Mouse (Mus musculus) CH12.LX (cell line): ENCODE measurements around the gene Znfx1.

ENCODE experiments used
- CTCF ChIP-seq, 2 experiments: IDR thresholded peaks in 1 of 2; conservative IDR thresholded peaks in 1 of 2; 2 replicates each; pipeline ENCODE4 v1.5.1; 2011 to 2012; ENCODE audit warnings: low read depth in 2 of 2, low read length in 2 of 2, improper control_type of control experiment in 1 of 2, inconsistent platforms in 1 of 2, mild to moderate bottlenecking in 1 of 2, moderate library complexity in 1 of 2
- EP300 ChIP-seq: IDR thresholded peaks from 2 replicates; pipeline ENCODE4 v1.6.1; 2011; ENCODE audit warnings: low read length, improper control_type of control experiment
- MAFK ChIP-seq: IDR thresholded peaks from 2 replicates; pipeline ENCODE4 v1.6.1; 2011; ENCODE audit warnings: low read length, improper control_type of control experiment; ENCODE audit not compliant: insufficient replicate concordance
- MAZ ChIP-seq: IDR thresholded peaks from 2 replicates; pipeline ENCODE4 v1.6.1; 2012; ENCODE audit warnings: low read depth, mild to moderate bottlenecking, inconsistent platforms, low read length, improper control_type of control experiment, moderate library complexity
- POLR2A ChIP-seq: IDR thresholded peaks from 2 replicates; pipeline ENCODE4 v1.6.1; 2011; ENCODE audit warnings: low read depth, mild to moderate bottlenecking, improper control_type of control experiment, low read length
- RCOR1 ChIP-seq: conservative IDR thresholded peaks from 2 replicates; pipeline ENCODE4 v1.6.1; 2012; ENCODE audit warnings: low read depth, mild to moderate bottlenecking, inconsistent platforms, low read length, improper control_type of control experiment
- UBTF ChIP-seq: IDR thresholded peaks from 2 replicates; pipeline ENCODE4 v1.6.1; 2012; ENCODE audit warnings: low read depth, mild to moderate bottlenecking, inconsistent platforms, low read length, improper control_type of control experiment, moderate library complexity
- USF1 ChIP-seq: IDR thresholded peaks from 2 replicates; pipeline ENCODE4 v1.6.1; 2014; ENCODE audit warnings: low read depth, mild to moderate bottlenecking, inconsistent platforms, low read length, improper control_type of control experiment
- USF2 ChIP-seq: conservative IDR thresholded peaks from 2 replicates; pipeline ENCODE4 v1.6.1; 2011; ENCODE audit warnings: low read depth, low read length, improper control_type of control experiment
- ZKSCAN1 ChIP-seq: IDR thresholded peaks from 2 replicates; pipeline ENCODE4 v1.6.1; 2012; ENCODE audit warnings: low read depth, inconsistent platforms, low read length, improper control_type of control experiment, borderline replicate concordance

GRCm38 (mm10) chr2:167038716-167039115, 24.1 kb downstream of the Znfx1 start:
- TF ChIP-seq RCOR1 (no peak), MAZ (no peak), USF2 (no peak), USF1 (no peak), EP300 (no peak), ZKSCAN1 (no peak), UBTF (no peak), POLR2A (no peak), CTCF (conservative IDR thresholded peaks at IDR 0.05 in 1 of 2, IDR thresholded peaks at IDR 0.05 in 1 of 2; ENCODE audit: low read depth in 2 of 2, low read length in 2 of 2) (no peak), MAFK (no peak)
